Mouse (Mus musculus) stomach, postnatal 0 days (tissue): ENCODE data around the gene Tpd52l1.

Experiments
- CTCF ChIP-seq: IDR thresholded peaks from 2 replicates; pipeline ENCODE4 v1.5.1; 2016; ENCODE audit warnings: antibody characterized with exemption, low read depth, mild to moderate bottlenecking, moderate library complexity
- EP300 ChIP-seq: optimal IDR thresholded peaks from 2 replicates; pipeline ENCODE3; 2016; ENCODE audit warnings: antibody characterized with exemption

DNA sequence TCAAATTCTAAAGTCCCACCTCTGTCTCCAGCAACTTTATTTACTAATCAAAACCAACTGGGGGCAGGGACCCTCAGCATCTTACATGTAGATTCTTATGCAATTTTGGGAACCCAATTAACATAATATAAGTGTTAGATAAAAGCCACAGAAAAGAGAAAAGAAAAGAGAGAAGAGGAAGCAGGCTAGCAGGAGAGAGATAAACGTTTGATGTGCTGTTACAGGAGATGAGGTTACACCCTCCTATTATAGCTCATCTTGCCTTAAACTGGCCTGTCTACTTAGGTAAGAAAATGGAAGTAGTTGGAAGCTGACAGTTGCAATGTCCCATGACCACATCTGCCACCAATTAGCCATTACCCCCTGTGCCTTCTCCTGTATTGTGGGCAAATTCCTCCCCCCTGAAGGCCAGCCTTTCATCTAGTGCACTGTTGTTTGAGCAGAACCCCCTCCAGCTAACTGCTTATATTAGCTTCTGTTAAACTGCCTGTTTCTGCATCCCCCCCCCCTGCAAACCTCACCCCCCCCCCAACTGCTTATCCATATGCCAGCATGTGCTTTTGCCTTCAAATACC, 138.6 kb downstream of the Tpd52l1 start:
- TF ChIP-seq CTCF (no peak), EP300 (no peak)
